Mouse (Mus musculus) lung, postnatal 0 days (tissue): ENCODE measurements around the gene Sez6l.

Experiments
- CTCF ChIP-seq: IDR thresholded peaks from 2 replicates; pipeline ENCODE4 v1.5.1; 2016; ENCODE audit warnings: antibody characterized with exemption, mild to moderate bottlenecking
- EP300 ChIP-seq: IDR thresholded peaks from 2 replicates; pipeline ENCODE4 v1.6.1; 2016; ENCODE audit warnings: antibody characterized with exemption, mild to moderate bottlenecking, control low read depth

DNA sequence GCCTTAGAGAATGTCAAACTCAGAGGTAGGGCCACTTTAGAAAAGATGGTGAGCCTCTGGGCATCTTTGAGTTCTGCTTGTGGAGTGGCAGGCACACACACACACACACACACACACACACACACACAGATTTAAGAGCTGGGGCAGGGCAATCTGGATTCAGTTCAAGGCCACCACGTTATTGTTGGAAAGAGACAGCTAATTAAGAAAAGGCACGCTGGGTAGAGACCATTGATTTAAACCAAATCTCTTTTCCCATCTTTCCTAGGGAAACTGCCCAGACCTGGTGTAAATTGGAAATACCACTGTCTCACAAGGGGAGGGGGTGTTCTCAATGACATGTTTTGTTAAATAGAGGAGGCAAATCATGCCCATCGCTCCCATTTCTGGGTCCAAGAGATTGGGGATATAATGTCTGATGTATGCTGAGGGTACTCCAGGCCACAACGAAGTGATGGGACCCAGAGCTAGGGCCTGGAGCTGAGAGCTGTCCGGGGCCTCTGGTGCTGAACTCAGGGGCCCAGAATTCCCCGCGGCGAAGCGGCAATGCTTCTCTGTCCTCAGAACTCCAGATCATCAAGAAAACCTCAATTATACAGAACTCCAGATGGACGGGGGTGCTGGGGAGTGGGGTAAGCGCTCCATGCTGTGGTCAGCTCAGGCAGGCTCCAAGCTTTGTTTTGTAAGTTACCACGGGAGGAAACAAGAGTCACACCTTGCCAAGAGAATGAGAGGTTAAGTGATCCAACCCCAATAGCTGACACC, 1.7 kb downstream of the Sez6l start:
- TF ChIP-seq CTCF, result no peak
- TF ChIP-seq EP300, result no peak
